Mouse (Mus musculus): ENCODE data around the gene Dst. TPM values are rescaled to one million over a fixed set of nuclear protein-coding genes. Genes with fewer than 3 reads are reported as not detected.

The Dst gene
- total RNA-seq, 2 experiments from 2014 or later: 7.0 to 9.2 TPM

DNA sequence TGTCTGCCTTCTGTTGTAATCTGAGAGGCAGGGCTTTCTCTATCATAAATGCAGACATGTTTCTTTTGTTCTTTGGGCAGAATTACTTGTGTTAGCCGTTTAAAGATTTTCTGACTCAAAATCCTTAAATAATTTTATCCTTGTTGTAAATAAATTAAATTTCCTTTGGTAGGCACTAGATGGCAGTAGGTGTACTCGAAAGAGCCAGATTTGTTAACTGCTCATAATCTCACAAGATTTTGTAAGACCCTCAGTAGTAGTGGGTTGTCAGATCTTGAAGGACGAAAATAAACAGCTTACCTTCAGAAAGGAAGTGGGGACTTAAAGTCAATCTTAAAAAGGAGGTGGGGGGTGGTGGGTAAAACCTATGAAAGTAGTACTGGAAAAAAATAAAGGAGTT, 209.7 kb downstream of the Dst start:
- no peak for ATAC-seq (replicated peaks; ENCODE audit: low FRiP score, poor library complexity, severe bottlenecking)

DNA sequence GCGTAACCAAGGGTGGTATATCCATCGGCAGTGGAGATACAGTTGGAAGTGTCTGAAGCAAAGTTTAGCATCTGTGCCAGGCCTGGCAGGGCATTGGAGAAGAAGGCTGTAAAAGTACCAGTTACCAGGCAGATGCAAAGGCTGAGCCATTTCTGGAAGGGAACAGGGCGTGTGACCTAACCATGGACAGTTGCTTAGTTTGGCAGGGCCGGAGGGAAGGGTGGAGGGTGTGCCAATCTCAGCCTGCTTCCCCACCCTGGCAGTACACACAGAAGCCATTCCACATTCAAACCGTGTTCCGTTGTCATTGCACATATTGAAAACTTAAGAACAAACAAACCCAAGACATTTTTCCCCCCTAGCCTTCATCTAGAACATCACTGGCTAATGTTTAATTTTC, 212.0 kb downstream of the Dst start:
- no peak for ATAC-seq (replicated peaks; ENCODE audit: low FRiP score, poor library complexity, severe bottlenecking)

DNA sequence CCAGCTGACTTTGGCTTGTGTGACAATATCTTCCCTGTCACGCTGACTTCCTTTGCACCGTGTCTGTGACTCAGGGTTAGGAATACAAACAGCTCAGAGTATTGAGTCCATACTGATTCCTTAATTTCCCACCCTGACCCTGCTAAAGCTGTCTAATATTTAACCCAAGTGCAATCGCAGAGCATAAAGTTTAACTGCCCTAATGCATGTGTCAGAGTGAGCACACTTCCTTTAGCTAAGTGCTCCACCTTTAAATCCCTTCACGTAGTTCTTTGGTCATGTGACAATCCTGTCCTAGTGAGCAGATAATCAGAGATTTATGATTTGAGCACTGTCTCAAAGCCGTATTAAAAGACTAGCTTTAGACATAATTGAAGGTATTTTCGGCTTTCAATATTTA, 212.6 kb downstream of the Dst start:
- no peak for ATAC-seq (replicated peaks; ENCODE audit: low FRiP score, poor library complexity, severe bottlenecking)

DNA sequence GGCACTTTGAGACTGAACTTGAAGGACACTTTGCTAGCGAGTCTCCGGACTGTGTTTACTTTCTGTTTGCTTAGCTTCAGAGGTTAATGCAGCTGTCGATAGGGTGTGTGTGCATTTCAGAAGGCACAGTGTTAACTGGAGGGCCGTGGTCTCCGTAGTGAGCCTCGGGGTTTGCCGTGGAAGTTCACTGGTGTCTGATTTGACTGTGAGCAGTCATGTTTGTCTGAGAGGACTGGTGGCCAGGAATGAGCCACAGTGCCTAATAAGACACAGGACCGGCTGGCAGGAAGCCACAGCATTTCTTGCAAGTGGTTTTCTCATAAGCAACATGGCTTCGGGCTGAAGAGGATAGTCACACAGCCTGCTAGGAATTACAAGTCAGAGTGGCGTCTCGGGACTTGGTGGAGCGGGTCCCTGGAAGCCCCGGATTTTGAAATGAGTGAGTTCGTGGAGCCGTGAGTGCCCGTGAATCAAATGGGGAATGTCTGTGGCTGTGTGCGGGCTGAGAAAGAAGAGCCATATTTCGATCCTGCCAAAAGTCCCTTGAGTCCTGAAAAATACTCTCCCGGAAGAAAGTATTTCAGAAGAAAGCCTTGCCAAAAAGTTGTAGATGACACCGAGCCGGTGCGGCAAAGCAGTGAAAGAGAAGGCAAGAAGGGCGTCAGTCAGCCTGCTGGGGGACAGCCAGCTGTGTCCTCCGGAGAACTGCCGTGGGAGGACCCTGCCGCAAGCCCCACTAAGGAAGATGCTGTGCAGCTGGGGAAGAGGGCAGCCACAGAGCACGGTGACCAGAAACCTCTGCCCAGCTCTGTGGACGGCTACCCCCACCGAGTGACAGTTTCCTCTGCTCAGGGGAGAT, 213.4 kb downstream of the Dst start:
- ATAC-seq (replicated peaks; ENCODE audit: low FRiP score, poor library complexity, severe bottlenecking): no peak

DNA sequence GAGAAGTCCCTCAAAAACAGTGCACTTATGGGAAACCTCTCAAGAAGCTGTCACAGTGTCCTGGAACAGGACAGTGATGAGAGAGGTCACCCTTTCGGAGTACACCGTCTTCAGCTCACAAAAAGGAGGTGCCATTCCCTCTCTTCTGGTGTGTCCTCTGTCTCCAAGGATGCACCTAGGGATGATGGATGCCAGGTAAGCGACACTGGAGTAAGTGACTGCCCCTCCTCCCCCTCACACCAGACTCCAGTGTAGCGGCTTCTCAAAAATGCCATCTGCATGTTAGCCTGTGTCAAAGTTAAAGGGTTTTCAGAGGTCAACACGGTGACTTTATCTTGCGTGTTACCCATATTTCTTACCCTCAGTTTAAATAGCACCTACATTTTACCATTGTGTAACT, 214.2 kb downstream of the Dst start:
- ATAC-seq (replicated peaks; ENCODE audit: low FRiP score, poor library complexity, severe bottlenecking): no peak

DNA sequence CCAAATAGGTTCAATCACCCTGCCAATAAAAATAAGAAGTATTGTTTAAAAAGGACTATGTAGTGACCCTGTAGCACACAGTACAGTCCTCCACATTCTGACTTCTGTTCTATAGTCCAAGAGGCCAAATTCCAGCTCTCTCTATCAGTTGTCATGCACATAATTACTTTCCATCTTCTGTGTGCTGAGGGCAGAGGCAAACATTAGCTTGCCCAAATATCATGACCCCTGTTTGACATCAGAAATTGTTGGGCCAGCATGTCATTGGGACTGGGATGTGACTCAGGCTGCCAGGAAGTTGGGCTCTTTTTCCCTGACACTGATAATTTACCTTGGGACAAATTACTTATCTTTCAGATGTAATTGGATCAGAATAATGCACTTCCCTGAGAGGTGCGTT, 214.9 kb downstream of the Dst start:
- ATAC-seq (replicated peaks; ENCODE audit: low FRiP score, poor library complexity, severe bottlenecking): no peak

DNA sequence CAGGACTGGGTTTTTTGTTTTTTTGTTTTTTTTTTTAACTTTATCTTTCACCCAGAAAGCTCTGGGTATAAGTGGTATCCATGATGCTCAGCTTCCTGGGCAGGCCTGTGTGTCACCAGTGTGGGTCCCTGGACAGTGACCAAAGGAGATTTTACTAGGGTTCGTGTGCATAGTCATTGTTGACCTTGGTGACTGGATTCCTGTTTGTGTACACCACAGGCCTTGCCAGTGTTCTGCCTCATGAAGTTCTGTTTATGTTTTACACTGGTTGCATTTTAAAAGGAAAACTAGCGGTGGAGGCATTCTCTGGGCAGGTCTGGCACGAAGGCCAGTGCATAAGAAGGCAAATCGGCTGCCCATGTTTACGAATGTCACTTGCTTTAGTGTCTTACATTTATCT, 215.3 kb downstream of the Dst start:
- ATAC-seq (replicated peaks; ENCODE audit: low FRiP score, poor library complexity, severe bottlenecking): no peak

DNA sequence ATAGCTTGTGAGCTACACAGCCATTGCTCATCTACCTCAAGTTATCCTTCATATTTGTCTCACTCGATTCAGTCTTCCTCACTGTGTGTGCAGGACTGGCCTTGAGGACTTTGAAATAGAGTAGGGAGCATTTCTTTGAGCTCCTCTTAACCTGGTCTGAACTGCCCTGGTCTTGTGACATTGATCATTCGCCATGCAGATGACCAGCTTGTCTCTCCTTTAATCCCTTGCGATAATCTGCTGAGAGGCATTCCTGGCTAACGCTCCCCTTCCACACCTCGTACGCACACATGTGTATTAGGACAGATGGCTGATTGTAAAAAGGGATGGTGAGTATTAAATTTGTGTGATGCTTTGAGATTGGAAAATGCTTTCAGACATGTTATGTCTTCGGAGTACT, 216.4 kb downstream of the Dst start:
- ATAC-seq (replicated peaks; ENCODE audit: low FRiP score, poor library complexity, severe bottlenecking): no peak

DNA sequence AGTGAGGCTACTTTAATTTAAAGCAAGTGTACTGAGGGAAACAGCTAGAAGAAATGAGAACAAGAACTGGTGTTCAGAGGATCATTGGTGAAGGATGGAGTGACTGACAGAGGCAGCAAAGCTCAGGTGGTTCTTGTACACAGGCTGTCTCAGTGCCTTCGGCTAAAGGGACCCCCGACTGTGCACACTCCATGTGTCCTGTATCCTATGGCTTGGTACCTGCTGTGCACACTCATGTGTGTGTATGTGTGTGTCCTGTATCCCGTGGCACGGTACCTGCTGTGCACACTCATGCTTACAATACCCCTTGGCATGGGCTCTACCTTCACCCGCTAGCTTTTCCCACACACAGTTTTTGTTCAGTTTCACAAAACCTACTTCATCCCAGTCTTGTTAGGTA, 217.1 kb downstream of the Dst start:
- ATAC-seq (replicated peaks; ENCODE audit: low FRiP score, poor library complexity, severe bottlenecking): no peak

DNA sequence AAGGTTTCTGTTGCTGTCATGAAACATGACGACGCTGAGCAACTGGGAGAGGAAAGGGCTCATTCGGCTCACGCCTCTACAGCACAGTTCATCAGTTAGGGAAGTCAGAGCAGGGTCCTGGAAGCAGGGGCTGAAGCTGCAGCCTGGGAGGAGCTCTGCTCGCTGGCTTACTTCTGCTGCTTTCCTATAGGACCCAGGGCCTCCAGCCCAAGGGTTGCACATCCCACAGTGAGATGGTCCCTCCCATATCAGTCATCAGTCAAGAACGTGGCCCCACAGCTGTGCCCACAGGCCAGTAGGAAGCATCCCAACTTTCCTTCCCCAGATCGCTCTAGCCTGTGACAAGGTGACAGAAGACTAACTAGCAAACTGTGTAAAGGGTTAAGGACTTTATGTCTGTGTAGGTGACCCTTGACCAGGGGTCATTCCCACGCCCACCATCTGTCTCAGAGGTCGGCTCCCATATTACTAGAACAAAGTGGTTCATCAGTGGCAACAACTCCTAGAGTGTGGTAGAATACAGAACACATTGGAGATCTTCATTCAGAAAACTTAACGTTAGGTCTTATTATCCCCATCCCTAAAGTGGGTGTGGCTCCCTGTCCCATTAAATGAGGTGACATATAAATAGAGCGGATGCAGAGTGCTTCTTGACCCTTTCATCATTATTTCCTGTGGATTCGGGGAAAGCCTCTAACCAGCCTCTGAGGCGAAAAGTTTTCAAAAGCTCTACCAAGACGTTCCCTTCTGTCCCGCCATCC, 219.9 kb downstream of the Dst start:
- ATAC-seq (replicated peaks; ENCODE audit: low FRiP score, poor library complexity, severe bottlenecking): no peak

DNA sequence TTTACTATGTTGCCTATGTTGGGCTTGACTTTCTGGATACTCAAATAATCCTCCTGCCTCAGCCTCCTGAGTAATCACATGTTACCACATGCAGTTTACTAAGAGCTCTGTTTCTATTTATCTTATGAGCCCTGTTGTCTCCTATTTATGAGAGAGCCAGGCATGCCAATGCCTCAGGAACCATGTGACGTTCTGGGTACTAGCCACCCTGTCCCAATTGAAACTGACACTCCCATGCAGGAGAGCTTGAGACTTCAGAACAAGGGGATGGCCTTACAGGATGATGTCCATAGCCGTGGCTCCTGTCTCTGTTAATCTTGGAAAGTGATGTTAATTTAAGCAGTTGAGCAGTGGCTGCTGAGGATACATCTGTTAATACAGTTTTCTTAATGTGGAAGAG, 220.8 kb downstream of the Dst start:
- ATAC-seq (replicated peaks; ENCODE audit: low FRiP score, poor library complexity, severe bottlenecking): no peak

DNA sequence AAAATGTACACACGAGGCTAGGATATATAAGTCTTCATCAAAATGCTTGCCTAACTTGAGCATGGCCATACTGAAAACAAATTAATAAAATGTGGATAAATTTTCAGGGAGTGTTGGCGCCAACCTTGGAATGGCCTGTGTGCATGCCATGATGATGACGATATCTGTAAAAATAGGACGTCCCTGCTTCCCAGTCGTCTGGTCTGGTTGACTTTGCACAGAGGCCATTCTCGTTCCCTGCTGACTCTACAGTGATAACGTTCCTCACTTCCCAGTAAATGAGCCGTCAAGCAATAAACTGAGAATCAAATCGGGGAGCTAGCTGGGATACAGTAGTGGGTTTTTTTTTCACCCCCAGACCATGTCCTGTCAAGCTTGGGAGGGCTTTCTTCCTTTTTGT, 221.7 kb downstream of the Dst start:
- no peak for ATAC-seq (replicated peaks; ENCODE audit: low FRiP score, poor library complexity, severe bottlenecking)

DNA sequence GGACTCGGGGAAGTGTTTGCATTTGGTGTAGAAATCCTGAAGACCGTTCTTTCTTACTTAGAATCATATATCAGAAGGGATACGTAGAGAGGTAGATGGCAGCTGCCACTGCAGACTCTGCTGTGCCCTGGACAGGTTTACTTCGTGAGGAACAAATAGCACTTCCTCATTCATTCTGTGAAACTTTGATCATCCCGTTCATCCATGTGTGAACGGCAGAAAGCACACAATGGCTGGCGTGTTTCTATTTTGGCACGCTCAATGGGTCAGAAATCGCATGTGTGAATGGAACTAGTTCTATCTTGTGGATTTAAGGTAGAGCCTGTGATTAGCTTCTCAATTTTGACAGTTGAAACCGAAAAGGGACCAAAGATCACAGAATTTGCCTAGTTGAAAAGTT, 222.8 kb downstream of the Dst start:
- no peak for ATAC-seq (replicated peaks; ENCODE audit: low FRiP score, poor library complexity, severe bottlenecking)

DNA sequence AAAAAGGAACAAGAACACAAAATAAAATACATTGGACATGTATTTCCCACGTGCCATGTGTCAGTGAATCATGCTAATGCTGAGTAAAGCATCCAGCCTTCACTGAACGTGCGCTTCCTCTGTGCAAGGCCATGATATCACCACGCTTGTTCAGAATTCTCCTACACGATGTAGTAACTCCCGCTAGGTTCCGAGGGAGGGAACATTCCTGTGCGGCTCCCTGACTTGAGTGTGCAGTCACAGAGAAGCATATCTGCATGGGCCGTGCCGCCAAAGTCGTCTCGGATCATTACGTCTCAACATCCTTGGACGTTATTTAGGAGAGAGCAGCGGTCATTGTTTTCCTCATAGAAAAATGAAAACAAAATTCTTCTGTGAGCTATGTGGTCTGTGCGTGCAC, 224.8 kb downstream of the Dst start:
- no peak for ATAC-seq (replicated peaks; ENCODE audit: low FRiP score, poor library complexity, severe bottlenecking)

DNA sequence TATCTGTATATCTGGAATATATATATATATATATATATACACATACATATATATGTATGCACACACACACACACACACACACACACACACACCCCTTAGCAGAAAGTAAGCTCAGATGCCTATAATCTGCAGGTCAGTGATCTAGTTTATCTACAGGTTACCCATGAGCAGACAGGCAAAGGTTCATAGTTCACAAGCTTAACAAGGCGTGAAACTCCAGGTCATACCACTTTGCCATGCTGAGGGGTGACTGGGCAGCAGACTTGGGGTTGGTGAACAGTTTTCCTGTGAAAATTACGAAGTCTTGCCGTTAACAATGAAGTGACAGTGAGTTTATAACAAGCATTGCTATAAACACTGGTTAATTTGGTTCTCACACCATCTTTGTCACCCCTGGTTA, 227.5 kb downstream of the Dst start:
- no peak for ATAC-seq (replicated peaks; ENCODE audit: low FRiP score, poor library complexity, severe bottlenecking)

DNA sequence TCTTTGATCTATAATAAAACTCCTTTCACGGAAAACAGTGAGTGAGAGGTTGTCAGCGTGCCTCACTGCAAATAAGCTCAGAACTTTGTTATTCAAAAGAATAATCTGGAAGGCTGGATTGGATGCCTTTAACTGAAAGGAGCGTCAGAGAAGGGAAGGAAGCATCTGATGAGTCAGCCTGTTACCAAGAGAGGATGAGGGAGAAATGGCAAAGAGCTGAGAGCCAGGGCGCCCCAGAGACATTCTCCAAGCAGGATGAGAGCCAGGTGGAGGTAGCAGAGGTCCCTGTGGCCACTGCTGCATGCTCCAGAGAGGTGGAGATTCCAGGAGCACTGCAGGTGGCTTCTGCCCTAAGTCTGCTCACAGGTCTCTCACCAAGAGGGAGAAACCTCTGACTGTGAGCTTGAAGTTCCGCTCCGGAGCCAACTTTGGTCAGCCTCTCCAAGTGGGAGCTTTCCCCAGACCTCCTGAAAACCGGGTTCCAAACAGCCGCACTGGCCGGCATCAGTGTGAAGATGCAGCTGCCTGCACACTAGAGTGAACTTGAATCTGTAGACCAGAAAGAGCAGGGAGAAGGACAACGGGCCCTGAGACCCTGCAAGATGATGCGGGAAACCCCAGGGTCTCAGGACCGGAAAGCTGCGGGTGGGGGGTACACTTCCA, 231.3 kb downstream of the Dst start:
- no peak for ATAC-seq (replicated peaks; ENCODE audit: low FRiP score, poor library complexity, severe bottlenecking)

DNA sequence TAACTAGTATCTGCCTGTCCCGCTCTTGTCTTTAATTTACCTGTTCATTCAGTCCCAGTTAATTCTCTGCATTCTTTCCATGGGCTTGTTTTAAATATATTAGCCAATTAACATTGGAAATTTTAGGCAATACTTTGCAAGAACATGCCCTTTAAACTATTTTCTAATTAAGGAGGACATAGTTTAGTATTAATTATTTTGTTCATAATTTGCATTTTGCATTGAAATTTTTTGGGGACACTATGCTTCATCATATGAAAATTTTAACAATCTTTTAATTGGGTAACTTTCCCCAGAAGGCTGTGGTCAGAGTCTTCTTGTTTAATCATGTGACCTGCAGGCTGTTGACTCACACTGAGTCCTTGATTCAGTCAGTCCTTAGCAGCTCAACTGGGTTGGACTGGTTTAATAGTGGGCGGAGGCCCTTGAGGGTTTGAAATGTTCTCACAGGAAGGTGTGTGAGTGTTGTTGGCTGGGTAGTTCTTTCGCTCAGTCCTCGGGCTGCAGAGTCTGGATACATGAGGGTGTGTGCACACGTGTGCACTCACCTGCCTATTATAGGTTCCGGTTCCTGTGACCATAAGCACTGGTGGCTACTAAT, 231.9 kb downstream of the Dst start:
- no peak for ATAC-seq (replicated peaks; ENCODE audit: low FRiP score, poor library complexity, severe bottlenecking)

DNA sequence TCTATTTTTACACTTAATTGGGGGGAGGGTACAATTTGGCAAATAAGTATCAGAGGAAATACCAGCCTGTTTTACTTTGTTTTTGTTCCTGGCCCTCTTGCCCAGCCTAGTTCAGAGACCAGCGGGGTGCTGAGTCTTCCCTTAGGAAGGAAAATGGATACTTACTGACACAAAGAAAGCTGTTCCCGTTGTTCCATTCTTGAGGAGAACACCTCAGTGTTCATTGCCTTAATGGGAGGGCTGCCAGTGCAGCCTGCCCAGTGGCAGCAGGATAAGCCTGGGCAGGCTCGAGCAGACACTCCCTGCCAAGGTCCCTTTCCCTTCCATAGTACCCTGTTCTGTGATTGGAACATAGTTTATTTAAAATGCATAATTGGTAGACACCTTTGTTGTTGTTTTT, 232.7 kb downstream of the Dst start:
- ATAC-seq (replicated peaks; ENCODE audit: low FRiP score, poor library complexity, severe bottlenecking): no peak

DNA sequence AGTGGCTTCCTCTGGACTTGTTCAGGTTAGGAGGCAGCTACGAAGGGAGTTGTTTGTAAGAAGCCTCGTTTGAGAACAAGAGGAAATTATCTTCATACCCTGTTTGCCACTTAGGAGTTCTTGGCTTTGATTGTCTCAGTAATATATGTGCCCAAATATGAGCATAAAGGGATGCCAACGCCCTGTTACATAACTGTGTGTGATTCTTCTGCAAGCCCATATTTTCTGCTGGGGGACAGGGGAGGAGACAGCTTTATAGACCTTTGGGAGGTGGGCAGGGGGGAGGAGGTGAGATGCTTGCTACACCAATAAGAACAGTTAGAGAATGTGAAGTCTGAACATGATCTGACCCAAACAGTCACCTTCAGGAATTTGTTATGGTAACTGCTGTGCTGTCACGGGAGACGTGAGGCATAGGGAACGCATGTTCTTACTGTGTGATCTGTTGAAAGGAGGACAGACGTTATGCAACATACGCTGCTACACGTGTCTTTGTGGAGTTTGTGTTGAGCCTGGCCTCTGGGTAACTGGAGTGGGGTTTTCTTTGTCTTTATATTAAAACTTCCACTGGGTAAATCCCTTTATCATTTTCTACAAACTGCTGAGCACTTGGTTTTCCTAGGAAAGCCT, 235.0 kb downstream of the Dst start:
- ATAC-seq (replicated peaks; ENCODE audit: low FRiP score, poor library complexity, severe bottlenecking): no peak

DNA sequence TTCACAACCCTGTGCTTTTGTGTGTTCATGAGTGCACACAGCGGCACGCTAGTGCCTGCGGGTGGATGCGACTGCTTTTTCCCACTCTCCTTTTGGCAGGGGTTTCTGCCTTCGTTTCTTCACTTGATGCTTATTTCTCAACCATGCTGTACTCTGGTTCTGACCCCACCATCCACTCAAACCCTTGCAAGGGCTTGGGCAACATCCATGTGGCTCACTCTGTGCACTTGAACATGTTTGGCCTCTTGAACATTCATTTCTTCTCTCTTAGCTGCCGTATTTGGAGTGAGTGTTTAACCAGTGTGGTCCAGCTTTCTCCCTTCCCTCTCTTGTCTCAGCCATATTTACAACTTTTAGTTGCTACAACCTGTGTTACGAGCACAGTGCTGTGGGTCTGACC, 236.8 kb downstream of the Dst start:
- ATAC-seq (replicated peaks; ENCODE audit: low FRiP score, poor library complexity, severe bottlenecking): no peak
